Mouse (Mus musculus) MEL (cell line): Measurements from ENCODE around the gene Tnni2.

Experiments used
- BHLHE40 ChIP-seq: IDR thresholded peaks from 2 replicates; pipeline ENCODE4 v1.6.1; 2012; ENCODE audit warnings: low read depth, mild to moderate bottlenecking, inconsistent platforms, low read length, improper control_type of control experiment, borderline replicate concordance
- CHD2 ChIP-seq: IDR thresholded peaks from 2 replicates; pipeline ENCODE4 v1.6.1; 2011; ENCODE audit warnings: low read length, improper control_type of control experiment
- CTCF ChIP-seq, 3 experiments: IDR thresholded peaks in 2 of 3; conservative IDR thresholded peaks in 1 of 3; 2 replicates each; pipeline ENCODE4 v1.5.1; 2011 to 2012; ENCODE audit warnings: low read length in 3 of 3, low read depth in 2 of 3, mild to moderate bottlenecking in 2 of 3, improper control_type of control experiment in 1 of 3, inconsistent platforms in 1 of 3, mixed read lengths in 1 of 3, moderate library complexity in 1 of 3; ENCODE audit not compliant: control insufficient read depth in 1 of 3, insufficient read depth in 1 of 3, poor library complexity in 1 of 3, severe bottlenecking in 1 of 3
- EP300 ChIP-seq, 2 experiments: IDR thresholded peaks; 2 replicates each; pipeline ENCODE4 v1.6.1; 2011; ENCODE audit warnings: improper control_type of control experiment in 2 of 2, low read length in 2 of 2, low read depth in 1 of 2, mild to moderate bottlenecking in 1 of 2
- MAX ChIP-seq: IDR thresholded peaks from 2 replicates; pipeline ENCODE4 v1.6.1; 2011; ENCODE audit warnings: low read length, improper control_type of control experiment
- POLR2AphosphoS2 ChIP-seq: IDR thresholded peaks from 2 replicates; pipeline ENCODE4 v1.6.1; 2011; ENCODE audit warnings: low read length, improper control_type of control experiment
- RCOR1 ChIP-seq: IDR thresholded peaks from 2 replicates; pipeline ENCODE4 v1.6.1; 2012; ENCODE audit warnings: low read depth, mild to moderate bottlenecking, inconsistent platforms, low read length, improper control_type of control experiment
- TBP ChIP-seq: IDR thresholded peaks from 2 replicates; pipeline ENCODE4 v1.8.0; 2011; ENCODE audit warnings: low read depth, low read length, improper control_type of control experiment

DNA sequence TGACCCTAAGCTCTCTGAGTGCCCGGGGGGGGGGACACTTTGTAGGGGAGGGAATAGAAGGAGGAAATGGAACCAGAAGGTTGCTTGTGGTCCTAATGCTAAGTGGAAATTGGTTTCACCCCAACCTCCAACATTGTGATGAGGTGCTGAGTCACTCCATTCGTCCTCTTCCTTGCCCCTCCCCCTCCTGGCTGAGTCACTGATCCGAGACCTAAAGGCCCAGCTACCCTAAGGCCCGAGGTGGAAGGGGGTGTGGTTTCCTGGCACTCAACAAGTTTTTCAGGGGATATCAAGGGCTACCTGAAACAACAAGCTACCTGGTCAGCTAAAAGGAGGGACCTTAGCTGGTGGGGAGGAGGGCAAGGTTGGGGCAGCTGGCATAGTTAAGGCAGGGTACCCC, 48.4 kb upstream of the Tnni2 start:
- TF ChIP-seq POLR2AphosphoS2 (no peak), TBP (no peak), CHD2 (peak; percentile 51), EP300 (IDR thresholded peaks at IDR 0.05; ENCODE audit: low read depth in 1 of 2, low read length in 2 of 2) (peak; percentile 52 to 68; a peak in 3 of 4 replicates), CTCF (IDR thresholded peaks at IDR 0.05 in 2 of 3, conservative IDR thresholded peaks at IDR 0.05 in 1 of 3; ENCODE audit: control insufficient read depth in 1 of 3, insufficient read depth in 1 of 3, low read depth in 2 of 3, low read length in 3 of 3, poor library complexity in 1 of 3, severe bottlenecking in 1 of 3) (no peak), BHLHE40 (0 out of 2 replicates have a peak, but pooled peaks have one; percentile 9), RCOR1 (no peak), MAX (no peak)
